Mouse (Mus musculus) olfactory bulb, adult 2 months (tissue): ENCODE measurements around the gene Sgk1. TPM values are rescaled to one million over a fixed set of nuclear protein-coding genes. Genes with fewer than 3 reads are reported as not detected.

ENCODE experiments used
- H3K27ac ChIP-seq: fragments of 200-500 bp; 2 replicates; pipeline ENCODE4 v1.5.1; 2012; ENCODE audit warnings: low read depth, low read length; ENCODE audit not compliant: insufficient read depth
- H3K4me1 ChIP-seq: fragments of 200-500 bp; 2 replicates; pipeline ENCODE4 v1.6.1; 2012; ENCODE audit warnings: low read length; ENCODE audit not compliant: control insufficient read depth, insufficient read depth
- H3K4me3 ChIP-seq: fragments of 200-500 bp; 2 replicates; pipeline ENCODE4 v1.5.1; 2012; ENCODE audit warnings: mild to moderate bottlenecking, low read depth, low read length, moderate library complexity; ENCODE audit not compliant: insufficient read depth
- CTCF ChIP-seq: fragments of 200-500 bp; IDR thresholded peaks from 2 replicates; pipeline ENCODE4 v1.5.1; 2012; ENCODE audit warnings: low read depth, mild to moderate bottlenecking, low read length, moderate library complexity; ENCODE audit not compliant: insufficient read depth
- POLR2A ChIP-seq: fragments of 200-500 bp; IDR thresholded peaks from 2 replicates; pipeline ENCODE4 v1.6.1; 2012; ENCODE audit warnings: mild to moderate bottlenecking, low read depth, low read length, moderate library complexity; ENCODE audit not compliant: insufficient read depth
- WGBS: fragments of 180-500 bp; shearing (Covaris S2); methylation state at CpG from one replicate; pipeline ENCODE4 v1.1.7; 2018; 5-methylcytosine and 5-hydroxymethylcytosine counted together
- polyA plus RNA-seq: library from polyadenylated mRNA; stranded (reverse); fragments of >200 nt; gene quantifications from 2 replicates; pipeline ENCODE4 v1.2.4, GENCODE M21; 2012; ENCODE audit warnings: low replicate concordance; ENCODE audit not compliant: missing spikeins, insufficient read depth, insufficient read length

Gene Sgk1
- polyA plus RNA-seq, 1 experiment, result not detected

DNA sequence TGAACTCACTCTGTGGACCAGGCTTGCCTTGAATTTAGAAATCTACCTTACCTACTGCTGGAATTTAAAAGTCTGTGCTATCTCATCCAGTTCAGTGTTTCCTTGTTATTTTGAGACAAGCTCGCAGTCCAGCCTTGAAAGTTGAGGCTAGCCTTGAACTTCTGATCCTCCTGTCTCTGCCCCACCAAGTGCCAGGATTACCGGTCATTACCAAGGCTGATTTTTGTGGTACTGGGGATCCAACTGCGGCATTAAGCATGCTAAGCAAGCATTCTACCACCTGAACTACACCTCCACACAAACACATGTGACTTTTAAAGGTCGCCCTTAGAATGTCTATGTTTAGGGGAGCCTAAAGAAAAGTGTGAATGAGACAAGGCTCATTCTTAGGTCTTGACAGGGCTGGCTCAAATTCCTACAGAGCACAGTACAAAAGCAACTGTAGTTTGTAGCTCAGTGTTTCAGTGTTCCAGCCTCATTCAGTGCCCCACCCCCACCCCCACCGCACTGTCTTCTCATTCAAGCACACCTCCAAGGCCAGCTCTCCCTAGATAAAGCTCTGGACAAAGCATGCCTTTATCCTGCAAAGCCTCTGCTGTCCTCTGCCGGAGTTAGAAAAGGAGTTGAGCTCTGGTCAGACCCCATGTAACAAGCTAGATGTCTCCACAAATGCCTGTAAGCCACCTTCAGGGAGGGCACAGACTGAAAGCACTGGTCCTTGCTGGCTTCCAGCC is 36.2 kb downstream of the Sgk1 start:
- Histone ChIP-seq H3K4me1 (peaks cover 6% of the 10 kb centered on the region), H3K27ac (no peak overlapping the region), H3K4me3 (no peak overlapping the region)
- 83% methylated on average over 6 of the region's 6 CpGs for WGBS
- TF ChIP-seq CTCF (no peak), POLR2A (no peak)

DNA sequence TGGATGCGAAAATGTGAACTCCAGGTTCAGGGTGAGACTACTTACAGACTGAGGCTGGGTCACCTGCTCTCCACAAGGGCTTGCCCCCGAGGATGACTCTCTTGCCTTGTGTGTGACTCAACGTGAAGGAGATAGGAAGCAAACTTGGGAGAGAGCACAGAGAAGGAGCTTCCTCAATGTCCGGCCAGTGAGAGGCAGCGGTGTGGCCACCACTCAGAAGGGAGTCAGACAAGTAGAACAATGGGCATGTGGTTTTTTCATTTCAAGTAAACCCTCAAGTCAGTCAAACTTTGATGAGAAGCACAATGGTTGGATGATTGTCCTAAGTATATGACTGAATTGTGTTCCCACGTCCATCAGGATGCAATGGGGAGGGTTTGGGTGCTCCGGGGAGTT is 36.8 kb downstream of the Sgk1 start:
- Histone ChIP-seq H3K4me1 (peaks cover 11% of the 10 kb centered on the region), H3K27ac (no peak overlapping the region), H3K4me3 (no peak overlapping the region)
- 87% methylated on average over 7 of the region's 7 CpGs for WGBS
- TF ChIP-seq POLR2A, result no peak
- no peak for TF ChIP-seq CTCF

DNA sequence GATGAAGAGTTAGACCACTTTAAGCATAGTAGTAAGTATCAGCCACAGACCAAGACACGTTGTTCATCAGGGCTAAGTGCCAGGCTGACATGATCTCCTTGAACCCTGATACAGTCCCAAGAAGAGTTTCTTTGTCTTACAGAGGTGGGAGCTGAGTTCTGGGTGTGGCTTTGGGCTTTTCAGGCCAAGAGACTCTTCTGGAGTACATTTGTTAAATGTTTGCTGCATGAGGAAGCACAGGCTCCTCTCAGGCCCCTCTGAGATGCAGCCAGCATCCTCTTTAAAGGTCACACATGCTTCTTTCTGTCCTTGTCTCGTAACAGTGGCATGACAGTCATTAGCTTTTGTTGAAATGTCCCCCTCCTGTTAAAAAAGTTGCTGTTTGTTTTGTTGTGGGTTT is 38.6 kb downstream of the Sgk1 start:
- Histone ChIP-seq H3K4me3 (no peak overlapping the region), H3K27ac (no peak overlapping the region), H3K4me1 (peaks cover 13% of the 10 kb centered on the region)
- 87% methylated on average over 2 of the region's 2 CpGs for WGBS
- TF ChIP-seq CTCF (no peak), POLR2A (no peak)

DNA sequence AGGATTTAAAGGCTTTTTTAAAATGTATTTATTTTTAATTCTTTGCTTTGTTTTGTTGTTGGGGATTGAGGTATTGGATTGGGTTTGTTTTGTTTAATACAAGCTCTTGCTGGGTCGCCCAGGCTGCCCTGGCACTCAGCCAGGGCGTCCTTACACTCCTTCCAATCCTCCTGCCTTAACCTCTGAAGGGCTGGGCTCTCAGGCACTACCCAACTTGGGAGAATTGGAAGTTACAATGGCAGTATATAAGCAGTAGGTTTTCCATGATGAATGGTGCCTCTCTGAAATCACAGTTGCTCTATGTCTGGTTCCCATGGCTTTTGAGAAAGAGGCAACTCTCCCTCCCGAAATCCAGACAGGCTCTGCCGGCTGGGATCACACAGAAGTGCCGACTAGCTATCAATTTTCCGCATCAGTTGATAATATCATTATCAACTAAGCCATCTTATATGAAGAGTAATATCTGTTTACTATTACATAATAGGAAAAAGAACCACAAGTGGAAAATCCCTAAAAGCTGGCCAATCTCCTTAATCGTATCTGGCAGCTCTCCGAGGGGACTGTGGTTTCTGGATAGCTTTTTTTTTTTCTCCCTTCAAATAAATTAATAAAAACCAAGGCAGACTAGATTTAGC is 40.8 kb downstream of the Sgk1 start:
- H3K27ac ChIP-seq, result no peak overlapping the region
- H3K4me1 ChIP-seq, result peaks cover 9% of the 10 kb centered on the region
- H3K4me3 ChIP-seq, result no peak overlapping the region
- TF ChIP-seq POLR2A (no peak), CTCF (no peak)
- WGBS, result 53% methylated on average over 8 of the region's 8 CpGs

DNA sequence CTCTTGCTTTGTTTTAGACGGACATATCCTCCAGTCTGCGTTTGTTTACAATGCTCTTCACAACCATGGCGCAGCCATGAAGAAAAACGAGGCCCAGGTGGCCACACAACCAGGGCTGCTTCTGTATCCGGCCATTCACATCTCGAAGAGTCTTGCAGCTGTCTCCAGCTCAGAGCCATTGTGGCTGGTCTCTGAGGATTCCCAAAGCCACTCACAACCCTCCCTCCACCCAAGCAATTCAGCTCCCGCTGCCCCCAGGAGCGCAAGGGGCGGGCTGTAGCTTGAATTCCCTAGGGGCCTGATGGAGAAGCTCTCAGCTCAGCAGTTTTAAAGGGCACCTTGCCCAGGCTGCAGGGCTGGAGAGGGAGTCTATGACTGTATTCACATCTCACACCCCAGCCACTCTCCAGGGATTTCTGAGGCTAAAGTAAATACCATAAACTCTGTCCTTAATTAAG is 41.5 kb downstream of the Sgk1 start:
- TF ChIP-seq POLR2A (no peak), CTCF (no peak)
- Histone ChIP-seq H3K4me1 (peaks cover 9% of the 10 kb centered on the region), H3K27ac (peak overlapping the region; percentile 73), H3K4me3 (no peak overlapping the region)
- 31% methylated on average over 9 of the region's 9 CpGs for WGBS

DNA sequence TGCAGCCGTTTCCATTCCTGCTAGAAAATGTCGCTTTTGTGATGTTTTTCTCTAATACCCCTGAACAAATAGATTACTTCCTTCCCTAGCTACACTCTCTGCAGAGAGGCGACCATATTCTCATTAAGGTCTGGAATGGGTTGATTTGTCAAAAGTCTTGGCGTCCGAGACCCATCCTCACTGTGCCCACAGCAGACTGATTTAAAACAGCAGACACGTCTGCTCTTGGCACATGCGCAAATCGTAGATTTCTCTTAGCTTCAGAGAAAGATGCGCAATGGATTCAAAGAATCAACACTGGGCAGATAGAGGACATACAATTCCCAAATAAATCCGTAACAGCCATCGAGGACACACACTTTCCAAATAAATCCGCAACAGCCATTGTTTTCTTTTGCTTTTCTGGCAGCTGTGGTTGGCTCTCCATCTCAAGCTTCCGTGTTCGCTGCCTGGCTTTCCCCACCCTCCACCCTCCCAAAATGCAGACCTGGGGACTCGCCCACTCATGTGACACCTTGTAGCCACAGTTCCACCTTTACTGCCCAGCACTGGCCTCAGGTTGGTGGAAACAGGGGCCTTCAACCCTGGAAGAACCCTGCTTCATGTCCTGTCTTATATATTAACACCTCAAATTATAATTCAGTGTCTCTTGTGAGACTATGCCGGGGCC is 42.2 kb downstream of the Sgk1 start:
- Histone ChIP-seq H3K27ac (peak overlapping the region; percentile 73; the same call in 1 of the 2 replicates), H3K4me1 (peaks cover 9% of the 10 kb centered on the region), H3K4me3 (no peak overlapping the region)
- no peak for TF ChIP-seq CTCF
- TF ChIP-seq POLR2A, result no peak
- 58% methylated on average over 16 of the region's 16 CpGs for WGBS

DNA sequence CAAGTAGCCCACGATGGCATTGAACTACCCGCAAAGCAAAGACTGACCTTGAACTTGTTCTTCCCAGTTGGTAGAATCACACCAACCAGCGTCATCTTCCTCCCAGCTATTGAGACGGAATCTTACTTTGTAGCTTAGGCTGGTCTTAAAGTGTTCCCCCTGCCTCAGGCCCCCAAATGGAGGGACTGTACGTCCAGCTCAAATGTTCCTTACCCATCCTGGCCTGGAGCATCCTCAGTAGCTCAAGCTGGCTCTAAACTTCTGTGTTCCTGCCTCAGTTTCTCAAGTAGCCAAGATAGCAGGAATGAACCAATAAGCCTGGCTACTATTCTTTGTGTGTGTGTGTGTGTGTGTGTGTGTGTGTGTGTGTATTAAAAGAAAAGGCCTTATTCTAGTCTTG is 45.0 kb downstream of the Sgk1 start:
- no peak for TF ChIP-seq CTCF
- TF ChIP-seq POLR2A, result no peak
- WGBS, result 96% methylated on average over 5 of the region's 5 CpGs
- Histone ChIP-seq H3K4me1 (peaks cover 9% of the 10 kb centered on the region), H3K4me3 (no peak overlapping the region), H3K27ac (no peak overlapping the region)

DNA sequence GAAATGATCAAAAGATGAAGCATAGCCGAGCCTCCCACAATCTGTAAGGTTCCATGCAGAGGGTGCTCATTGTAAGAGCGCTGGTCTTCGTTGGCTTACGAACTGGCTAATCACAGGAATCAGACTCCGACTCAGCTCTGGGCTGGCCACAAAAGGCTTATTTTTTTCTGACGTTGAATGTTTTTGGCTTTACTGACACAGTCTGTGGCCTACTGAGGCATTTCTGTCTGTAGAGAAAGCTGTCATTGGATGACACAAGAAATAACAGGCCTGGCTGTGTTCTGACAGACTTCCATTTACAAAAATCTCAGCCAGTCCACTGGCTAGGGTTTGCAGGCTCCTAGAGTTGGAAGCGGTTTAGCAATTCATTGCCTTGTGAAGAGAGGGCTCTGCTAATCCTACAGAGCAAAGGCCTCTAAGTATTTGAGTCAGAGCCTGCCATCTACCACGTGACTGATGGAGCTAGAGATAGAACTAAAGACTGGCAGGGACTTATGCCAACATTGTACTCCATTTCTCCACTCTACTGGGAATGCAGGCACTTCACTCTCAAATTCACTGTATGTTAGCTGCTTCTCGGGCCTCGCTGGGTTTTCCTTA is 48.9 kb downstream of the Sgk1 start:
- 71% methylated on average over 10 of the region's 10 CpGs for WGBS
- TF ChIP-seq POLR2A, result no peak
- no peak for TF ChIP-seq CTCF
- H3K4me1 ChIP-seq, result no peaks in the 10 kb centered on the region
- H3K27ac ChIP-seq, result no peak overlapping the region
- no peak overlapping the region for H3K4me3 ChIP-seq

DNA sequence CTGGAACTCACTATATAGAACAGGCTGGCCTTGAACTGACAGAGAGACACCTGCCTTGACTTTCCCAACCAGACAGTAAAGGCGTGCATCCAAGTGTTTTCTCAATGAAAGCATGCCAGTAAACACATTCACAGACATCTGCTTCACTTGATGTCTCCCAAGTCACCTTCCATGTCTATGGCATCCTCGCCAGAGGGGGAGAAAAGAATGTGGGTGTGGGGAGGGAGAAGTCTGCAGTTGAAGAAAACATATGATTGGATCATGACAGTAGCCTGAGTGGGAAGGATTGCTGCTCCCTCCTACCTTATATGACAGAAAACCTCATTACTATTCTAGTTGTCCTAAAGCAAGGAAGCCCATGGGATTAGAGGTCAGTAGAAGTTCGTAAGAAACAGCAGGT is 50.8 kb downstream of the Sgk1 start:
- H3K4me3 ChIP-seq, result no peak overlapping the region
- TF ChIP-seq POLR2A (no peak), CTCF (no peak)
- 92% methylated on average over 3 of the region's 3 CpGs for WGBS
- H3K4me1 ChIP-seq, result no peaks in the 10 kb centered on the region
- H3K27ac ChIP-seq, result no peak overlapping the region
